Mouse (Mus musculus): ENCODE measurements at regions not wholly inside any gene's neighbourhood (a gene's known extent, or its start where the extent isn't known, plus 50 kb on each side); places are given as distances from the start of the nearest gene placed in this dataset.

- DNase-seq (ENCODE audit: low spot score): no peak
These were observed 86.7 kb upstream of the N4bp1 start for GRCm38 (mm10) chr8:86971736-86972135.

- no peak for DNase-seq (ENCODE audit: low spot score)
These were observed 84.0 kb upstream of the N4bp1 start for GRCm38 (mm10) chr8:86969051-86969450.

- no peak for DNase-seq (ENCODE audit: low spot score)
These were observed 82.8 kb upstream of the N4bp1 start for GRCm38 (mm10) chr8:86967891-86968311.

- DNase-seq (ENCODE audit: low spot score): no peak
These were observed 76.4 kb upstream of the N4bp1 start for GRCm38 (mm10) chr8:86961218-86962195.

All from testis, postnatal 14 days (tissue).